In genomic region chr1:127536448-127536847, GRCm38 (mm10) we compare ENCODE assay signal across 10 mouse cellular contexts.
DNase-seq lines count a peak whose midpoint lies in the region; ATAC-seq and TF ChIP-seq lines count a peak whose summit lies in the region.
"Had no signal": no experiment of that assay in that cellular context is flagged by ENCODE, and none has a peak within 500 bp of the region (broad histone marks: within the 10 kb centered on the region; RNA-seq: fewer than 3 reads in every experiment).

No protein-coding gene starts in this region.

- H3K4me3 ChIP-seq in neural tube, embryonic 11.5 days (ENCODE audit: low read depth, low read length), result no peak overlapping the region
- no peak overlapping the region for H3K4me3 ChIP-seq in forebrain, embryonic 16.5 days (replicated peaks; ENCODE audit: low read length)
- H3K4me3 ChIP-seq in stomach, postnatal 0 days (ENCODE audit: low read depth, low read length), result no peak overlapping the region
- H3K4me3 ChIP-seq: erythroblast, embryonic 14.5 days had no signal

- no peak for TF ChIP-seq EP300 in stomach, postnatal 0 days (optimal IDR thresholded peaks at IDR 0.05)

- ATAC-seq in neural tube, embryonic 11.5 days (ENCODE audit: insufficient read depth, low FRiP score, low TSS enrichment), result no peak
- no peak for ATAC-seq in forebrain, embryonic 16.5 days
- ATAC-seq in stomach, postnatal 0 days (ENCODE audit: low FRiP score, low TSS enrichment), result no peak

- no peaks in the 10 kb centered on the region for H3K4me1 ChIP-seq in neural tube, embryonic 11.5 days (ENCODE audit: control insufficient read depth, insufficient read depth, low read length)
- peaks cover 19% of the 10 kb centered on the region for H3K4me1 ChIP-seq in forebrain, embryonic 16.5 days (replicated peaks; ENCODE audit: control insufficient read depth, insufficient read depth, low read length)
- H3K4me1 ChIP-seq in stomach, postnatal 0 days (replicated peaks; ENCODE audit: control insufficient read depth, insufficient read depth), result no peaks in the 10 kb centered on the region

- TF ChIP-seq CTCF in stomach, postnatal 0 days (IDR thresholded peaks at IDR 0.05; ENCODE audit: low read depth), result no peak

- H3K27ac ChIP-seq in neural tube, embryonic 11.5 days (ENCODE audit: low read depth, low read length), result peak overlapping the region; percentile 1; the same call in 1 of the 2 replicates
- H3K27ac ChIP-seq in forebrain, embryonic 16.5 days (ENCODE audit: low read length), result no peak overlapping the region
- H3K27ac ChIP-seq in stomach, postnatal 0 days (replicated peaks), result no peak overlapping the region

- H3K36me3 ChIP-seq in neural tube, embryonic 11.5 days (ENCODE audit: control insufficient read depth, insufficient read depth, low read length), result no peaks in the 10 kb centered on the region
- H3K36me3 ChIP-seq in forebrain, embryonic 16.5 days (ENCODE audit: control insufficient read depth, insufficient read depth), result no peaks in the 10 kb centered on the region
- no peaks in the 10 kb centered on the region for H3K36me3 ChIP-seq in stomach, postnatal 0 days (ENCODE audit: control insufficient read depth, insufficient read depth, low read length)

- DNase-seq in neural tube, embryonic 11.5 days (ENCODE audit: low spot score), result no peak
- no peak for DNase-seq in neural tube, embryonic 10.5 days (ENCODE audit: extremely low spot score, low spot score)
- DNase-seq in mesoderm, embryonic 11.5 days (ENCODE audit: low read depth, low spot score), result peak; percentile 66
- peak; percentile 23 for DNase-seq in stomach, postnatal 0 days (ENCODE audit: low spot score)
- no peak for DNase-seq in gastrocnemius, postnatal 25 days
- DNase-seq in kidney, adult 11 months, result no peak
- no peak for DNase-seq in gastrocnemius, adult 18-20 months (ENCODE audit: low spot score)

- WGBS in neural tube, embryonic 11.5 days, result 44% methylated on average over 5 of the region's 5 CpGs
- 29% methylated on average over 5 of the region's 5 CpGs for WGBS in forebrain, embryonic 16.5 days
- WGBS in stomach, postnatal 0 days, result 31% methylated on average over 5 of the region's 5 CpGs

- peaks cover 63% of the 10 kb centered on the region for H3K27me3 ChIP-seq in neural tube, embryonic 11.5 days (ENCODE audit: control insufficient read depth, insufficient read depth, low read length)
- peaks cover 18% of the 10 kb centered on the region for H3K27me3 ChIP-seq in forebrain, embryonic 16.5 days (replicated peaks; ENCODE audit: control insufficient read depth, insufficient read depth, low read length)
- H3K27me3 ChIP-seq in stomach, postnatal 0 days (ENCODE audit: control insufficient read depth, insufficient read depth, low read length), result no peaks in the 10 kb centered on the region

- H3K4me2 ChIP-seq in neural tube, embryonic 11.5 days (ENCODE audit: low read depth), result no peak overlapping the region
- H3K4me2 ChIP-seq in forebrain, embryonic 16.5 days (ENCODE audit: low read length), result peak overlapping the region; percentile 47; the same call in 1 of the 2 replicates
- no peak overlapping the region; the same call in 1 of the 2 replicates for H3K4me2 ChIP-seq in stomach, postnatal 0 days (replicated peaks; ENCODE audit: low read depth)
- H3K4me2 ChIP-seq: liver, embryonic 11.5 days had no signal

- H3K9ac ChIP-seq in neural tube, embryonic 11.5 days (ENCODE audit: low read length), result no peak overlapping the region
- no peak overlapping the region for H3K9ac ChIP-seq in forebrain, embryonic 16.5 days (replicated peaks; ENCODE audit: low read depth, low read length)
- no peak overlapping the region for H3K9ac ChIP-seq in stomach, postnatal 0 days (ENCODE audit: low read length)

- no peaks in the 10 kb centered on the region for H3K9me3 ChIP-seq in neural tube, embryonic 11.5 days (ENCODE audit: control insufficient read depth, low read length)
- no peaks in the 10 kb centered on the region for H3K9me3 ChIP-seq in forebrain, embryonic 16.5 days (ENCODE audit: control insufficient read depth, low read length)
- H3K9me3 ChIP-seq in stomach, postnatal 0 days (ENCODE audit: control insufficient read depth, low read length), result no peaks in the 10 kb centered on the region

Comparison
In these comparisons a context has a peak if more than half of its experiments do, and no peak if none do; other contexts are left out.
1. DNase-seq: peak in mesoderm, embryonic 11.5 days (single experiment) and stomach, postnatal 0 days (single experiment); none in neural tube, embryonic 11.5 days (single experiment), neural tube, embryonic 10.5 days (single experiment), gastrocnemius, postnatal 25 days (single experiment), kidney, adult 11 months (single experiment) and gastrocnemius, adult 18-20 months (single experiment).